Mouse (Mus musculus): Measurements from ENCODE around the gene Prl2c3. TPM values are rescaled to one million over a fixed set of nuclear protein-coding genes. Genes with fewer than 3 reads are reported as not detected.

Gene Prl2c3
- polyA plus RNA-seq, 1 experiment from 2014 or later = not detected

Other genes starting within 250 kb of the Prl2c3 start
- 15.1 and 16.2 TPM in 2 replicates for gene Ero1lb, start 234.2 kb downstream of the Prl2c3 start, polyA plus RNA-seq (2015; fragmentation: Nextera tagmentation; extraction: Ambion mirVana)
- not detected in 2 replicates for gene Prl2c2, start 205.3 kb upstream of the Prl2c3 start, polyA plus RNA-seq (2015; fragmentation: Nextera tagmentation; extraction: Ambion mirVana)

Measured in hindbrain, embryonic 13.5 days (tissue).